Mouse (Mus musculus) ES-E14 (cell line): Measurements from ENCODE around the gene Cyp27b1.

Source experiments
- CHD2 ChIP-seq: IDR thresholded peaks from 2 replicates; pipeline ENCODE4 v1.6.1; 2014; ENCODE audit warnings: mild to moderate bottlenecking, low read depth, low read length, inconsistent platforms
- HCFC1 ChIP-seq: IDR thresholded peaks from 2 replicates; pipeline ENCODE4 v1.6.1; 2012; ENCODE audit warnings: low read length, inconsistent platforms, borderline replicate concordance; ENCODE audit not compliant: insufficient read depth
- MAFK ChIP-seq: IDR thresholded peaks from 2 replicates; pipeline ENCODE4 v1.6.1; 2014; ENCODE audit warnings: mild to moderate bottlenecking, low read depth, low read length, inconsistent platforms; ENCODE audit not compliant: insufficient read depth
- ZC3H11A ChIP-seq: IDR thresholded peaks from 2 replicates; pipeline ENCODE4 v1.6.1; 2012; ENCODE audit warnings: low read depth, mild to moderate bottlenecking, inconsistent platforms, low read length, borderline replicate concordance
- ZNF384 ChIP-seq: IDR thresholded peaks from 2 replicates; pipeline ENCODE4 v1.6.1; 2012; ENCODE audit warnings: low read depth, low read length, inconsistent platforms

GRCm38 (mm10) chr10:127061085-127061484, 13.0 kb downstream of the Cyp27b1 start:
- no peak for TF ChIP-seq MAFK
- TF ChIP-seq ZNF384, result no peak
- no peak for TF ChIP-seq HCFC1
- TF ChIP-seq CHD2, result no peak
- TF ChIP-seq ZC3H11A, result no peak
